Mouse (Mus musculus): ENCODE data around the gene 3110082I17Rik.

DNA sequence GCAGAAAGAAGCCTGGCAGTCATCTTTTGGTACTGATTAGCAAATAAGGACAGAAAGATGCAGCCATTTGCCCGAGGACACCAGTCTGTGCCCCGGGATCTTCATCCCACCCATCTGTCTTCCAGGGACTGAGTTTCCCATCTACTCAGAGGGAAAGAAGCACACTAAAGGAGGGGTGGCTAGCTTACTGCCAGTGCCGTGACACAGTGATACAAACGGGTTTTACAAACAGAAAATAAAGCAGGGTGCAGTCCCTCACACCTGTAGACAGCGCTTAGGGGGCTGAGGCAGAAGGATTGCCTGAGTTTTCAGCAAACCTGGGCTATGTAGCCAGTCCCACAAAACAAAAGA is 115.0 kb downstream of the 3110082I17Rik start:
- no peak for TF ChIP-seq GATA1 (IDR thresholded peaks at IDR 0.05; ENCODE audit: low read length)
- no peak for TF ChIP-seq TAL1 (IDR thresholded peaks at IDR 0.05; ENCODE audit: low read length)

Measured in erythroblast, embryonic 14.5 days (primary cell).